Mouse (Mus musculus) MEL (cell line): ENCODE measurements around the gene Hk2. TPM values are rescaled to one million over a fixed set of nuclear protein-coding genes. Genes with fewer than 3 reads are reported as not detected.
A peak's percentile ranks its signal among the peaks of the same experiment; 100 is the strongest.

Experiments
- DNase-seq: peaks from one replicate; pipeline ENCODE4 v3.0.0; 2011; ENCODE audit warnings: low read depth, low spot score
- H3K27ac ChIP-seq: 2 replicates; pipeline ENCODE4 v1.5.1; 2012; ENCODE audit warnings: low read depth, mild to moderate bottlenecking, control low read depth, low read length, moderate library complexity; ENCODE audit not compliant: control insufficient read depth
- H3K27me3 ChIP-seq, 2 experiments: fragments of 150-350 bp in 1 of 2; sonication (generic) in 1 of 2; 2 replicates each; pipeline ENCODE4 v1.6.1; 2012; ENCODE audit warnings: low read length in 2 of 2, mild to moderate bottlenecking in 2 of 2, improper control_type of control experiment in 1 of 2, moderate library complexity in 1 of 2; ENCODE audit not compliant: insufficient read depth in 2 of 2, control insufficient read depth in 1 of 2
- H3K36me3 ChIP-seq, 2 experiments: 2 replicates each; pipeline ENCODE4 v1.6.1; 2012 to 2014; ENCODE audit warnings: low read length in 2 of 2, improper control_type of control experiment in 1 of 2, inconsistent platforms in 1 of 2, mild to moderate bottlenecking in 1 of 2; ENCODE audit not compliant: insufficient read depth in 2 of 2, control insufficient read depth in 1 of 2
- H3K4me1 ChIP-seq, 2 experiments: fragments of 150-350 bp in 1 of 2; sonication (generic) in 1 of 2; 2 replicates each; pipeline ENCODE4 v1.6.1; 2012; ENCODE audit warnings: low read length in 2 of 2, improper control_type of control experiment in 1 of 2, mild to moderate bottlenecking in 1 of 2; ENCODE audit not compliant: insufficient read depth in 2 of 2, control insufficient read depth in 1 of 2
- H3K4me3 ChIP-seq, 2 experiments: fragments of 150-350 bp in 1 of 2; sonication (generic) in 1 of 2; 2 replicates each; pipeline ENCODE4 v1.5.1; 2012; ENCODE audit warnings: low read depth in 2 of 2, low read length in 2 of 2, mild to moderate bottlenecking in 2 of 2, moderate library complexity in 2 of 2, control low read depth in 1 of 2, improper control_type of control experiment in 1 of 2; ENCODE audit not compliant: control insufficient read depth in 1 of 2, insufficient read depth in 1 of 2
- H3K79me2 ChIP-seq: 2 replicates; pipeline ENCODE4 v1.6.1; 2012; ENCODE audit warnings: mild to moderate bottlenecking, low read length, moderate library complexity; ENCODE audit not compliant: control insufficient read depth, poor library complexity, insufficient read depth
- H3K9ac ChIP-seq: 2 replicates; pipeline ENCODE4 v1.6.1; 2012; ENCODE audit warnings: low read depth, mild to moderate bottlenecking, control low read depth, low read length, moderate library complexity; ENCODE audit not compliant: control insufficient read depth, poor library complexity, severe bottlenecking
- H3K9me3 ChIP-seq: fragments of 150-350 bp; sonication (generic); replicated peaks from 2 replicates; pipeline ENCODE4 v1.6.1; 2012; ENCODE audit warnings: mild to moderate bottlenecking, low read length, improper control_type of control experiment, moderate library complexity; ENCODE audit not compliant: insufficient read depth
- E2F4 ChIP-seq: IDR thresholded peaks from 2 replicates; pipeline ENCODE4 v1.6.1; 2011; ENCODE audit warnings: low read depth, low read length, improper control_type of control experiment, borderline replicate concordance
- ELF1 ChIP-seq: IDR thresholded peaks from 2 replicates; pipeline ENCODE4 v1.6.1; 2014; ENCODE audit warnings: low read depth, mild to moderate bottlenecking, inconsistent platforms, low read length, improper control_type of control experiment, moderate library complexity
- EP300 ChIP-seq, 2 experiments: IDR thresholded peaks; 2 replicates each; pipeline ENCODE4 v1.6.1; 2011; ENCODE audit warnings: improper control_type of control experiment in 2 of 2, low read length in 2 of 2, low read depth in 1 of 2, mild to moderate bottlenecking in 1 of 2
- GATA1 ChIP-seq: IDR thresholded peaks from 2 replicates; pipeline ENCODE4 v1.6.1; 2011; ENCODE audit warnings: low read depth, low read length, improper control_type of control experiment
- HCFC1 ChIP-seq: IDR thresholded peaks from 2 replicates; pipeline ENCODE4 v1.6.1; 2012; ENCODE audit warnings: low read depth, mild to moderate bottlenecking, inconsistent platforms, low read length, improper control_type of control experiment, moderate library complexity
- KAT2A ChIP-seq: conservative IDR thresholded peaks from 2 replicates; pipeline ENCODE4 v1.6.1; 2012; ENCODE audit warnings: low read depth, low read length, improper control_type of control experiment, inconsistent platforms
- MAX ChIP-seq: IDR thresholded peaks from 2 replicates; pipeline ENCODE4 v1.6.1; 2011; ENCODE audit warnings: low read length, improper control_type of control experiment
- MAZ ChIP-seq: IDR thresholded peaks from 2 replicates; pipeline ENCODE4 v1.6.1; 2012; ENCODE audit warnings: low read depth, mild to moderate bottlenecking, inconsistent platforms, low read length, improper control_type of control experiment
- MEF2A ChIP-seq: IDR thresholded peaks from 2 replicates; pipeline ENCODE4 v1.6.1; 2014; ENCODE audit warnings: low read depth, mild to moderate bottlenecking, inconsistent platforms, low read length, improper control_type of control experiment; ENCODE audit not compliant: poor library complexity, insufficient replicate concordance, severe bottlenecking; ENCODE audit errors: extremely low read depth
- MXI1 ChIP-seq: IDR thresholded peaks from 2 replicates; pipeline ENCODE4 v1.6.1; 2011; ENCODE audit warnings: mild to moderate bottlenecking, low read depth, low read length, improper control_type of control experiment
- NRF1 ChIP-seq: IDR thresholded peaks from 2 replicates; pipeline ENCODE4 v1.6.1; 2014; ENCODE audit warnings: low read depth, mild to moderate bottlenecking, inconsistent platforms, low read length, improper control_type of control experiment, moderate library complexity; ENCODE audit not compliant: poor library complexity, insufficient read depth, severe bottlenecking
- POLR2A ChIP-seq, 2 experiments: IDR thresholded peaks; 2 replicates each; pipeline ENCODE4 v1.6.1; 2011 to 2012; ENCODE audit warnings: low read length in 2 of 2, mild to moderate bottlenecking in 2 of 2, control low read depth in 1 of 2, improper control_type of control experiment in 1 of 2, low read depth in 1 of 2, moderate library complexity in 1 of 2; ENCODE audit not compliant: control insufficient read depth in 1 of 2, insufficient read depth in 1 of 2, poor library complexity in 1 of 2
- POLR2AphosphoS2 ChIP-seq: IDR thresholded peaks from 2 replicates; pipeline ENCODE4 v1.6.1; 2011; ENCODE audit warnings: low read length, improper control_type of control experiment
- POLR2AphosphoS5 ChIP-seq: IDR thresholded peaks from 2 replicates; pipeline ENCODE4 v1.6.1; 2012; ENCODE audit warnings: low read depth, borderline replicate concordance, mild to moderate bottlenecking, inconsistent platforms, low read length, moderate library complexity, mixed read lengths
- RAD21 ChIP-seq: IDR thresholded peaks from 2 replicates; pipeline ENCODE4 v1.6.1; 2011; ENCODE audit warnings: mild to moderate bottlenecking, low read depth, low read length, improper control_type of control experiment
- RCOR1 ChIP-seq: IDR thresholded peaks from 2 replicates; pipeline ENCODE4 v1.6.1; 2012; ENCODE audit warnings: low read depth, mild to moderate bottlenecking, inconsistent platforms, low read length, improper control_type of control experiment
- SIN3A ChIP-seq: IDR thresholded peaks from 2 replicates; pipeline ENCODE4 v1.6.1; 2012; ENCODE audit warnings: low read length, improper control_type of control experiment, inconsistent platforms
- TCF12 ChIP-seq: IDR thresholded peaks from 2 replicates; pipeline ENCODE4 v1.6.1; 2014; ENCODE audit warnings: low read depth, mild to moderate bottlenecking, inconsistent platforms, low read length, improper control_type of control experiment, moderate library complexity
- UBTF ChIP-seq: IDR thresholded peaks from 2 replicates; pipeline ENCODE4 v1.6.1; 2012; ENCODE audit warnings: low read depth, mild to moderate bottlenecking, inconsistent platforms, low read length, improper control_type of control experiment, moderate library complexity, borderline replicate concordance; ENCODE audit not compliant: insufficient read depth
- USF1 ChIP-seq: IDR thresholded peaks from 2 replicates; pipeline ENCODE4 v1.6.1; 2014; ENCODE audit warnings: low read depth, mild to moderate bottlenecking, inconsistent platforms, low read length, improper control_type of control experiment, moderate library complexity
- ZKSCAN1 ChIP-seq: IDR thresholded peaks from 2 replicates; pipeline ENCODE4 v1.6.1; 2012; ENCODE audit warnings: low read depth, mild to moderate bottlenecking, inconsistent platforms, low read length, improper control_type of control experiment, moderate library complexity
- ZMIZ1 ChIP-seq: IDR thresholded peaks from 2 replicates; pipeline ENCODE4 v1.6.1; 2012; ENCODE audit warnings: low read depth, mild to moderate bottlenecking, inconsistent platforms, low read length, improper control_type of control experiment, moderate library complexity
- ZNF384 ChIP-seq: IDR thresholded peaks from 2 replicates; pipeline ENCODE4 v1.6.1; 2012; ENCODE audit warnings: low read depth, mild to moderate bottlenecking, inconsistent platforms, low read length, improper control_type of control experiment
- polyA plus RNA-seq, 2 experiments: library from polyadenylated mRNA; stranded (reverse) in 1 of 2; unstranded in 1 of 2; fragments of >175 nt in 1 of 2; fragments of >200 nt in 1 of 2; gene quantifications; 2 replicates each; pipeline versions ENCODE4 v1.2.1 to v1.2.4; 2012; ENCODE audit warnings: low replicate concordance in 2 of 2, low read depth in 1 of 2; ENCODE audit not compliant: insufficient read length in 2 of 2, insufficient read depth in 1 of 2, missing spikeins in 1 of 2
- total RNA-seq: library from RNA; depleted of rRNA; stranded (reverse); fragments of 300-350 nt; gene quantifications from 2 replicates; pipeline ENCODE4 v1.2.3, GENCODE M21; 2012

Gene Hk2
- total and polyA plus RNA-seq, 3 experiments: 44.2 to 51.6 TPM; not detected in 1

- Histone ChIP-seq H3K79me2 (no peaks in the 10 kb centered on the region), H3K9me3 (no peaks in the 10 kb centered on the region)
- no peak for DNase-seq
- no peak for TF ChIP-seq ELF1
- no peak for TF ChIP-seq RCOR1
- TF ChIP-seq SIN3A: no peak
- TF ChIP-seq ZMIZ1: no peak
- TF ChIP-seq EP300 (IDR thresholded peaks at IDR 0.05; ENCODE audit: low read depth in 1 of 2, low read length in 2 of 2): no peak
- no peak for TF ChIP-seq TCF12
- no peak for TF ChIP-seq E2F4
- TF ChIP-seq NRF1: no peak
- TF ChIP-seq USF1: no peak
- no peak for TF ChIP-seq ZKSCAN1
- no peak for TF ChIP-seq ZNF384
- no peak for TF ChIP-seq RAD21
- TF ChIP-seq POLR2AphosphoS2: no peak
- TF ChIP-seq POLR2A (IDR thresholded peaks at IDR 0.05; ENCODE audit: control insufficient read depth in 1 of 2, insufficient read depth in 1 of 2, low read depth in 1 of 2, low read length in 2 of 2, poor library complexity in 1 of 2): no peak
- no peak for TF ChIP-seq HCFC1
- TF ChIP-seq, all 39 proteins: peak for 0
- Histone ChIP-seq H3K9ac (no peak overlapping the region), H3K4me1 (no peaks in the 10 kb centered on the region; a peak in 2 of 4 replicates), H3K27me3 (no peaks in the 10 kb centered on the region), H3K27ac (no peak overlapping the region), H3K36me3 (no peaks in the 10 kb centered on the region), H3K4me3 (no peak overlapping the region)
Measured at GRCm38 (mm10) chr6:82798202-82798737, 24.0 kb upstream of the Hk2 start.

- Histone ChIP-seq H3K27me3 (no peaks in the 10 kb centered on the region), H3K4me3 (no peak overlapping the region), H3K36me3 (no peaks in the 10 kb centered on the region), H3K4me1 (no peaks in the 10 kb centered on the region; a peak in 2 of 4 replicates), H3K27ac (no peak overlapping the region), H3K79me2 (no peaks in the 10 kb centered on the region), H3K9ac (no peak overlapping the region), H3K9me3 (no peaks in the 10 kb centered on the region)
- peak; percentile 15 for DNase-seq
- TF ChIP-seq MAZ: no peak
- TF ChIP-seq MAX: no peak
- TF ChIP-seq KAT2A: no peak
- no peak for TF ChIP-seq POLR2A (IDR thresholded peaks at IDR 0.05; ENCODE audit: control insufficient read depth in 1 of 2, insufficient read depth in 1 of 2, low read depth in 1 of 2, low read length in 2 of 2, poor library complexity in 1 of 2)
- TF ChIP-seq EP300 (IDR thresholded peaks at IDR 0.05; ENCODE audit: low read depth in 1 of 2, low read length in 2 of 2): peak; percentile 48 to 51; a peak in 3 of 4 replicates
- no peak for TF ChIP-seq NRF1
- no peak for TF ChIP-seq RAD21
- TF ChIP-seq ZKSCAN1: no peak
- no peak for TF ChIP-seq MEF2A
- no peak for TF ChIP-seq TCF12
- TF ChIP-seq POLR2AphosphoS5: no peak
- no peak for TF ChIP-seq UBTF
- TF ChIP-seq MXI1: no peak
- peak; percentile 55 for TF ChIP-seq GATA1
- TF ChIP-seq RCOR1: peak; percentile 73
Measured at GRCm38 (mm10) chr6:82797300-82797839, 23.1 kb upstream of the Hk2 start.
